Mouse (Mus musculus): Measurements from ENCODE around the gene Gm30191. TPM values are rescaled to one million over a fixed set of nuclear protein-coding genes. Genes with fewer than 3 reads are reported as not detected.
"Not testable (repeated sequence)": the region's sequence is repeated elsewhere in the genome, so short reads cannot be mapped to it uniquely, and the experiment has no call there.

Gm30191 gene
- polyA plus RNA-seq, 1 experiment, result not detected

DNA sequence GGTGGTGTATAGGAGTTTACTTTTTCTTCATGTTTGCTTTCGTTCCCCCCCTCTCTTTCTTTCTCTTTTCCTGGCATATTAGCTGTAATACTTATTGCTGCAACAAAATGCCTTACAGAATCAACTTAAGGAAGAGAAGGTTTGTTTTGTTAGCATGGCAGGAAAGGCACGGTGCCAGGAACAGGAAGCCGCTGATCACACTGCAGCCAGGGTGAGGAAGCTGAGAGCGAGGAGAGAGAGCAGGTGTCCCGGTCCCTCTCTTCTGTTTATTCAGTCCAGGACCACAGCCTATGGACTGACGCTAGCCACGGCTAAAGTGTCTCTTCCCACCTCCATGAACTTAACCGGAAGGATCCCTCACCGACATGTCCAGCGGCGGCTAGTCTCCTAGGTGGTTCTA, 11.6 kb downstream of the Gm30191 start:
- H3K27me3 ChIP-seq (ENCODE audit: control insufficient read depth, insufficient read depth, low read length), result no peaks in the 10 kb centered on the region
- no peak overlapping the region for H3K27ac ChIP-seq (ENCODE audit: control insufficient read depth, insufficient read depth, low read depth, low read length)
- H3K36me3 ChIP-seq (ENCODE audit: control insufficient read depth, insufficient read depth, low read length), result no peaks in the 10 kb centered on the region
- H3K4me1 ChIP-seq (ENCODE audit: control insufficient read depth, insufficient read depth, low read length), result no peaks in the 10 kb centered on the region; the same call in 1 of the 2 replicates
- H3K4me3 ChIP-seq (ENCODE audit: control insufficient read depth, low read depth, low read length), result no peak overlapping the region
- TF ChIP-seq CTCF (IDR thresholded peaks at IDR 0.05; ENCODE audit: control insufficient read depth, insufficient read depth, insufficient replicate concordance, low read depth, low read length), result no peak
- TF ChIP-seq POLR2A (IDR thresholded peaks at IDR 0.05; ENCODE audit: control insufficient read depth, low read depth, low read length), result no peak

DNA sequence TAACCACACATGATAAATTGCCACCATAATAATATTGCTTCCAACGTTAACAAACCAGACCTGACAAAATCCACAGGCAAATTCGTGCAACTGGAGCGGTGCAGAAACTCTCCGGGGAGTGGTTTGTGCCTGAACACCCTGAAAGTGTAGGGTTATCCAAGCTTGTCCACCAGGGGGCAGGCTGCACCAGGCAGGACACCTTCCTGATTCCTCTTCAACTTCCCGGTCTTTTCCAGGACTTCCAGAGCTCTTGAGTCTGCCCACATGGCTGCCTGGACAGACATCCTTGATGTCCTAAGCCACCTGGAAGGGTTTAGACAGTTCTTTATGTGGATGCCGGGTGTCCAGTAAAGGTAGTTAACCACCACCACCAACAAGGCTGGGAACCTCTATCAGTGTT, 16.5 kb downstream of the Gm30191 start:
- peak; percentile 83; the same call in 1 of the 2 replicates for TF ChIP-seq CTCF (IDR thresholded peaks at IDR 0.05; ENCODE audit: control insufficient read depth, insufficient read depth, insufficient replicate concordance, low read depth, low read length)
- no peak for TF ChIP-seq POLR2A (IDR thresholded peaks at IDR 0.05; ENCODE audit: control insufficient read depth, low read depth, low read length)

GRCm38 (mm10) chr4:134265860-134266585, 19.3 kb downstream of the Gm30191 start:
- no peak overlapping the region for H3K4me3 ChIP-seq (ENCODE audit: control insufficient read depth, low read depth, low read length)
- H3K36me3 ChIP-seq (ENCODE audit: control insufficient read depth, insufficient read depth, low read length), result no peaks in the 10 kb centered on the region
- no peaks in the 10 kb centered on the region for H3K27me3 ChIP-seq (ENCODE audit: control insufficient read depth, insufficient read depth, low read length)
- H3K4me1 ChIP-seq (ENCODE audit: control insufficient read depth, insufficient read depth, low read length), result peaks cover 5% of the 10 kb centered on the region
- TF ChIP-seq POLR2A (IDR thresholded peaks at IDR 0.05; ENCODE audit: control insufficient read depth, low read depth, low read length), result no peak
- TF ChIP-seq CTCF (IDR thresholded peaks at IDR 0.05; ENCODE audit: control insufficient read depth, insufficient read depth, insufficient replicate concordance, low read depth, low read length), result no peak
- H3K27ac ChIP-seq (ENCODE audit: control insufficient read depth, insufficient read depth, low read depth, low read length), result no peak overlapping the region

More for the DNA sequence above, 16.5 kb downstream of the Gm30191 start:
- H3K36me3 ChIP-seq (ENCODE audit: control insufficient read depth, insufficient read depth, low read length), result no peaks in the 10 kb centered on the region
- no peak overlapping the region for H3K4me3 ChIP-seq (ENCODE audit: control insufficient read depth, low read depth, low read length)
- no peaks in the 10 kb centered on the region; the same call in 1 of the 2 replicates for H3K4me1 ChIP-seq (ENCODE audit: control insufficient read depth, insufficient read depth, low read length)
- H3K27me3 ChIP-seq (ENCODE audit: control insufficient read depth, insufficient read depth, low read length), result no peaks in the 10 kb centered on the region
- no peak overlapping the region for H3K27ac ChIP-seq (ENCODE audit: control insufficient read depth, insufficient read depth, low read depth, low read length)

GRCm38 (mm10) chr4:134268102-134268655, 21.4 kb downstream of the Gm30191 start:
- H3K36me3 ChIP-seq (ENCODE audit: control insufficient read depth, insufficient read depth, low read length), result no peaks in the 10 kb centered on the region
- peak overlapping the region; percentile 73 for H3K4me3 ChIP-seq (ENCODE audit: control insufficient read depth, low read depth, low read length)
- H3K27me3 ChIP-seq (ENCODE audit: control insufficient read depth, insufficient read depth, low read length), result no peaks in the 10 kb centered on the region
- TF ChIP-seq CTCF (IDR thresholded peaks at IDR 0.05; ENCODE audit: control insufficient read depth, insufficient read depth, insufficient replicate concordance, low read depth, low read length) (no peak), POLR2A (IDR thresholded peaks at IDR 0.05; ENCODE audit: control insufficient read depth, low read depth, low read length) (peak; percentile 81)
- peak overlapping the region; percentile 65; the same call in 1 of the 2 replicates for H3K27ac ChIP-seq (ENCODE audit: control insufficient read depth, insufficient read depth, low read depth, low read length)
- H3K4me1 ChIP-seq (ENCODE audit: control insufficient read depth, insufficient read depth, low read length), result peaks cover 5% of the 10 kb centered on the region

- H3K27ac ChIP-seq (ENCODE audit: control insufficient read depth, insufficient read depth, low read depth, low read length); H3K36me3 ChIP-seq (ENCODE audit: control insufficient read depth, insufficient read depth, low read length); H3K4me3 ChIP-seq (ENCODE audit: control insufficient read depth, low read depth, low read length); H3K4me1 ChIP-seq (ENCODE audit: control insufficient read depth, insufficient read depth, low read length); H3K27me3 ChIP-seq (ENCODE audit: control insufficient read depth, insufficient read depth, low read length): not testable (repeated sequence)
Measured at GRCm38 (mm10) chr4:134269622-134270021, 22.9 kb downstream of the Gm30191 start.

- TF ChIP-seq CTCF (IDR thresholded peaks at IDR 0.05; ENCODE audit: control insufficient read depth, insufficient read depth, insufficient replicate concordance, low read depth, low read length), result no peak
- TF ChIP-seq POLR2A (IDR thresholded peaks at IDR 0.05; ENCODE audit: control insufficient read depth, low read depth, low read length), result no peak
- Histone ChIP-seq H3K36me3 (ENCODE audit: control insufficient read depth, insufficient read depth, low read length) (no peaks in the 10 kb centered on the region), H3K27me3 (ENCODE audit: control insufficient read depth, insufficient read depth, low read length) (no peaks in the 10 kb centered on the region), H3K4me1 (ENCODE audit: control insufficient read depth, insufficient read depth, low read length) (peaks cover 7% of the 10 kb centered on the region), H3K27ac (ENCODE audit: control insufficient read depth, insufficient read depth, low read depth, low read length) (no peak overlapping the region), H3K4me3 (ENCODE audit: control insufficient read depth, low read depth, low read length) (no peak overlapping the region)
Measured at GRCm38 (mm10) chr4:134271979-134272378, 25.2 kb downstream of the Gm30191 start.

- Histone ChIP-seq H3K27me3 (ENCODE audit: control insufficient read depth, insufficient read depth, low read length) (no peaks in the 10 kb centered on the region), H3K27ac (ENCODE audit: control insufficient read depth, insufficient read depth, low read depth, low read length) (no peak overlapping the region), H3K4me1 (ENCODE audit: control insufficient read depth, insufficient read depth, low read length) (peaks cover 7% of the 10 kb centered on the region), H3K4me3 (ENCODE audit: control insufficient read depth, low read depth, low read length) (no peak overlapping the region; the same call in 1 of the 2 replicates), H3K36me3 (ENCODE audit: control insufficient read depth, insufficient read depth, low read length) (no peaks in the 10 kb centered on the region)
- TF ChIP-seq CTCF (IDR thresholded peaks at IDR 0.05; ENCODE audit: control insufficient read depth, insufficient read depth, insufficient replicate concordance, low read depth, low read length), result no peak
Measured at GRCm38 (mm10) chr4:134272731-134273416, 26.1 kb downstream of the Gm30191 start.

Data from testis, adult 2 months (tissue).